Mouse (Mus musculus): Measurements from ENCODE around the gene Lsr. TPM values are rescaled to one million over a fixed set of nuclear protein-coding genes. Genes with fewer than 3 reads are reported as not detected.

The Lsr gene
- polyA plus RNA-seq, 1 experiment from 2014 or later, result 18.8 TPM

DNA sequence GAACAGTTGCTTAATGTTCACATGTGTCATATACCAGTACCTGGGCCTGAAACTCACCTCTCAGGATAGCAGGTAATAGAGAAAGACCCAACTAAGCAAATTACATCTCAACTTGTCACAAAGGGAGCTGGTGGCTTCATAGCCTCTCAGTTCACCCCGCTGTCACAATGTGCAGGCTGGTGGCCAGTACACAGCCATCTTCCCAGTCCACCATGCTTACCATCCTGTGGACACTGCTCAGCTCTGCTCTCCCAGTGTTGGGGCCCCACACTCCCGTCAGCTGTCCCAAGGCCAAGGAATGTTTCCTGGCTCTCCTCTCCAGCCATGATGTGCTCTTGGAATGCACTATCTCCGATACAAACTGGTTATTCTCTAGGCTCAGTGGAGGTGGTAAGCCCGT is 8.4 kb upstream of the Lsr start:
- Histone ChIP-seq H3K4me2 (no peak overlapping the region), H3K36me3 (no peaks in the 10 kb centered on the region), H3K4me3 (no peak overlapping the region), H3K9me3 (no peaks in the 10 kb centered on the region), H3K27ac (no peak overlapping the region), H3K27me3 (no peaks in the 10 kb centered on the region), H3K9ac (no peak overlapping the region), H3K4me1 (replicated peaks) (no peaks in the 10 kb centered on the region)
- 93% methylated on average over 4 of the region's 4 CpGs for WGBS
- no peak for ATAC-seq (ENCODE audit: low FRiP score)

DNA sequence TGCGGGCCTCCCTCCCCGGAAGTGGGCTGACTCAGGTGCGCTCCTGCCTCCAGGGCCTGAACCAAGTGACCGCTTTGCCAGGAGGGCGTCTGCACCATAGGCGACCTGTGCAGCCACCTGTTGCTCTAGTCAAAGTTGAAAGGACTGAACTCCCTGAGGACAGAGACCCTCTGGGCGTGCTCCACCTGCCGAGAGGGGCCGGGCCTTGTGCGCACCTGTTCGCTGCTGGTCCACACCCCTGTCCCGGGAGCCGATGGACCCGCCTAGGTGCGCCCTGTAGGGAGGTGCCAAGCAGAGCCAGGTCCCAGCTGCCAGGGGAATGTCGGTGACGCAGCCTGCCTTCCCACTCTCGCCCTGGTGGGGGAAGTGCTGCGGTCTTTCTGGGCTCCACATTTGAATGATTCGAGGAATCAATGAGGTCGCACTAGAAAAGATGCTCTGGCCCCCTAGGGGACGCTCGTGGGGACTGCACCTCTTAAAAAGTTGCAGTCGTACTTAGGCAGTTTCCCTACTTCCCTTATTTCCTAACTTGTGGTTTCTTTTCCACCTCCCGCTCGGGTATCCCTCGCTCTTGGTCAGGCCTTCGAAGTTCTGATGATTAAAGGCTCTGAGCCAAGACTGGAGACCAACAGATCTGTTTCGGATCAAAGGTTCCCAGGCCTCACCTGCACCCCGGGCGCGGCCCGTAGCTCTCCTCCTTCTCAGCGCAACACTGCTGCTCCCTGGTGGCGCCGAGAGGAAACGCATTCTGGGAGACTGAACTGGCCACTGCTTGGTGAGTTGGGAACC is 431 bp upstream of the Lsr start, which contains the start of gene Fam187b:
Gene Fam187b, plus strand, starts transcription at position 290 of the 789 bp plus-strand sequence.
- 0 out of 2 replicates have a peak within 1 kb of the TSS, but pooled peaks have one; percentile 23 for H3K27ac ChIP-seq
- WGBS, result 0% methylated on average over 36 of the region's 37 CpGs
- peak within 1 kb of the TSS; percentile 46 for H3K9ac ChIP-seq

DNA sequence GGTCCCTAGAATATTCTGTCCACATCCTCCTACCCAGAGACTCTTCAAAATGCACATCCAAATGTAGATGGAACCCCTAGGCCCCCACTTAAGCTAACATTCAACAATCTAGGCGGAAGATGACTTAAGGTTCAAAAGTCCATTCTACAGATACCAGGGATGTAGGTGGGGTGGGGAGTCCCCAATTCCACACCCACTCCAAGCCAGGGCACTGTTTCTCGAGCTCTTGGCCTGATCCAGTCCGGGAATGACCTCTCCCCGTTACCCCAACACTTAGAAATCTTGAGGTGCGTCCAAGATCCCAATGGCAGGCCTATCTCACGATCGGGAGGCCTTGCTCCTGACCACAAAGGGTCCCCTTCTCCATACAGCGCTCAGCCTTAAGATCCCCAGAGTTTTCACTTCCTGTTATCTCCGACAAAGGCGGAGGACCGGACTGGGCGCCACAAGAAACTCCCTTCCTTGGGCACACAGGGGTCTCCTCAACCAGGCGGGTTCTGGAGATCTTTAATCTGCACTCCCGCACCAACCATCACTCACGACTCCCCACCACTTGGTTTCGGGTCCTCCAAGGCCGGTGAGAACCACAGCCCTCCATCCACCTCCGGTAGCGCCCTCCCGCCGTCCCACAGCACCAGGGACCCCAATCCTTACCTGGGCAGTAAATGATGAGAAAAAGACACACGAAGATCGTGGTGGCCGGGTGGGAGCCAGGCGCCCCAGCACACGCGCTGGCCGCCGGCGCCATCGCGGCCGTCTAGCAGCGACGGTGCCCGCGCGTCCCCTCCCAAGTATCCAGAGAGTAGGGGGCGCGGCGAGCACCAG is 626 bp downstream of the Lsr start:
- no peak for ATAC-seq (ENCODE audit: low FRiP score)
- Histone ChIP-seq H3K4me2 (peak overlapping the region; percentile 56), H3K9ac (peak overlapping the region; percentile 43), H3K9me3 (no peaks in the 10 kb centered on the region), H3K36me3 (no peaks in the 10 kb centered on the region), H3K27me3 (peaks cover 29% of the 10 kb centered on the region), H3K27ac (0 out of 2 replicates have a peak overlapping the region, but pooled peaks have one; percentile 23), H3K4me3 (peak overlapping the region; percentile 35), H3K4me1 (replicated peaks) (peaks cover 12% of the 10 kb centered on the region)
- 4% methylated on average over 41 of the region's 41 CpGs for WGBS

More for the DNA sequence above, 431 bp upstream of the Lsr start, which contains the start of gene Fam187b:
- no peaks in the 10 kb centered on the region for H3K36me3 ChIP-seq
- peaks cover 29% of the 10 kb centered on the region for H3K27me3 ChIP-seq
- H3K4me3 ChIP-seq, result peak within 1 kb of the TSS; percentile 35
- H3K4me2 ChIP-seq, result peak within 1 kb of the TSS; percentile 56
- H3K9me3 ChIP-seq, result no peaks in the 10 kb centered on the region
- peak; percentile 84 for ATAC-seq (ENCODE audit: low FRiP score)
- H3K4me1 ChIP-seq (replicated peaks), result peaks cover 12% of the 10 kb centered on the region

DNA sequence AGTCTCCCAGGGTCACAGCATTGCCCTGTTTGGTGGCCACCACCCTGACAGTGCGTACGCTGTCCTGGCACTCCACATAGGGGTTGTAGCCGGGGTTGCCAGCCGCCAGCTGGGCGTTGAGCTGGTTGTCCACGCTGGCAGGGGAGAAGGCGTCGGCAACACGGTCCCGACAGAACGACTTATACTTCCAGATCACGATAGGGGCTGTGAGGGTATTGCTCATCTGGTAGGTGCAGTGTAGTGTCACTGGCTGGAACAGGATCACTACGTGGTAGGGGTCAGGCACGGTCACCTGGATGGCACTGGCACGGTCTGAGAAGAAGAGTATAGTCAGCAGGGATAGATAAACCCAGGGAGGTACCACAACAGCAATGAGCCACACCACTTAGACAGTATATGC is 1.4 kb downstream of the Lsr start:
- Histone ChIP-seq H3K36me3 (no peaks in the 10 kb centered on the region), H3K9ac (no peak overlapping the region), H3K4me3 (0 out of 2 replicates have a peak overlapping the region, but pooled peaks have one; percentile 35), H3K27me3 (peaks cover 29% of the 10 kb centered on the region), H3K4me2 (peak overlapping the region; percentile 56; the same call in 1 of the 2 replicates), H3K9me3 (no peaks in the 10 kb centered on the region), H3K27ac (no peak overlapping the region), H3K4me1 (replicated peaks) (peaks cover 12% of the 10 kb centered on the region)
- no peak for ATAC-seq (ENCODE audit: low FRiP score)
- 92% methylated on average over 15 of the region's 15 CpGs for WGBS

DNA sequence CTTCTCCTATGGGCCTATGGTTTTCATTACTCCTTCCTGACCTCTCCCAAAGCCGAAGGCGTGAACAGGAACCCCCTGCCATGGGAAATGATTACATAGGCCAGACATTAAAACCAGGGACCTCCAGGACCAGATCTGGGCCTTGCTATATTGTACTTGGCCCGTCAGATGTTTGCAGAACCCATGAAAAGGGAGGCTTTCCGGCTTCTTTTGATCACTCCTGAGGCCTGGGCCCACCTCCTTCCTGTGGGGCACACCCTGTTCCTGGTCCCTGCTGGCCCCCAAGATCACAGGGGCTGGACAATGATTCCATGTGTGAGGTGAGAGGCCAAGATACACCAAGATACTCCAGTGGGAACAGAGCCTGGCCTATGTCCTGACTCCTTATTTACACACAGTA is 4.1 kb downstream of the Lsr start:
- WGBS, result 84% methylated on average over 4 of the region's 4 CpGs
- no peaks in the 10 kb centered on the region for H3K36me3 ChIP-seq
- no peak overlapping the region for H3K9ac ChIP-seq
- no peak overlapping the region for H3K27ac ChIP-seq
- peaks cover 12% of the 10 kb centered on the region for H3K4me1 ChIP-seq (replicated peaks)
- H3K27me3 ChIP-seq, result peaks cover 27% of the 10 kb centered on the region
- H3K4me3 ChIP-seq, result no peak overlapping the region
- ATAC-seq (ENCODE audit: low FRiP score), result no peak
- H3K9me3 ChIP-seq, result no peaks in the 10 kb centered on the region
- H3K4me2 ChIP-seq, result no peak overlapping the region

DNA sequence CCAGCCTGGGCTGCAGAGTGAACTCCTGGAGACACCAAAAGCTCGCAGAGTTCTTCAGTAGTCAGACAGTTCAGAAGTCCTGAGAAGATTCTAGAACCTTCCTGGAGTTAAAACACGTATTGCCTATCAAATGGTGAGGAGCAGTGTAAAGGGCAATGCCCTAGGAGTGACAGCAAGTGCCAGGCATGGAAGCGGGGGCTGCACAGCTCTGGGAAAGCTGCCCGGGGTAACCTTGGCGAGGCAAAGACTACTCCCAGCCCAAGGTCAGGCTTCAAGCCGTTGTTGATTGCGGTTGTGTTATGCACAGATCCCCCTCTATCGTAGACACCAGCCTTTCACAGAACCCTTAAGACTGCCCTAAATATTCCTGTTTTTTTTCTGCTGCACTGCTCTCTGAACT is 4.7 kb downstream of the Lsr start:
- H3K4me2 ChIP-seq, result no peak overlapping the region
- H3K4me3 ChIP-seq, result no peak overlapping the region
- H3K27ac ChIP-seq, result no peak overlapping the region
- H3K9me3 ChIP-seq, result no peaks in the 10 kb centered on the region
- no peaks in the 10 kb centered on the region for H3K36me3 ChIP-seq
- H3K9ac ChIP-seq, result no peak overlapping the region
- no peak for ATAC-seq (ENCODE audit: low FRiP score)
- H3K27me3 ChIP-seq, result peaks cover 21% of the 10 kb centered on the region
- WGBS, result 90% methylated on average over 8 of the region's 8 CpGs
- H3K4me1 ChIP-seq (replicated peaks), result peaks cover 9% of the 10 kb centered on the region

DNA sequence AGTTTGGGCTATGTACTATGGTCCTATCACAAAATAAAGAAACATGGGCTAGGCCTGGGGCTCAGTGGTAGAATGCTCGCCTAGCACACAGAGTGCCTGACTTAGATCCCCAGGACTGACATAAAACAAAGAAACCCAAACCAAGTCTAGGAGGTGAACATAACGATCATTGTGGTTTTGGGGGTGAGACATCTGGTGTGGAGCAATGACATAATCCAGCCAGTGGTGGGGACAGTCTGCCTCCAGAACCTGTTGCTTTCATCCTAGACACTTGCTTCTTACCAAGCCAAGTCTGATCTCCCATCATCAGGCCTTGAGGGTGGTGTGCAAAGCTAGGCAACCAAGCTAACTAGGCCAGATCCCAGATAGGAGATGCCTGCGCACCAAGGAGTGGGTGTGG is 6.6 kb downstream of the Lsr start:
- Histone ChIP-seq H3K4me3 (no peak overlapping the region), H3K27ac (no peak overlapping the region), H3K4me1 (replicated peaks) (0 out of 2 replicates have a peak, but pooled peaks cover 3% of the 10 kb centered on the region), H3K4me2 (no peak overlapping the region), H3K27me3 (peaks cover 2% of the 10 kb centered on the region; the same call in 1 of the 2 replicates), H3K9me3 (no peaks in the 10 kb centered on the region), H3K9ac (no peak overlapping the region), H3K36me3 (no peaks in the 10 kb centered on the region)
- ATAC-seq (ENCODE audit: low FRiP score), result no peak
- WGBS, result 91% methylated on average over 3 of the region's 3 CpGs

DNA sequence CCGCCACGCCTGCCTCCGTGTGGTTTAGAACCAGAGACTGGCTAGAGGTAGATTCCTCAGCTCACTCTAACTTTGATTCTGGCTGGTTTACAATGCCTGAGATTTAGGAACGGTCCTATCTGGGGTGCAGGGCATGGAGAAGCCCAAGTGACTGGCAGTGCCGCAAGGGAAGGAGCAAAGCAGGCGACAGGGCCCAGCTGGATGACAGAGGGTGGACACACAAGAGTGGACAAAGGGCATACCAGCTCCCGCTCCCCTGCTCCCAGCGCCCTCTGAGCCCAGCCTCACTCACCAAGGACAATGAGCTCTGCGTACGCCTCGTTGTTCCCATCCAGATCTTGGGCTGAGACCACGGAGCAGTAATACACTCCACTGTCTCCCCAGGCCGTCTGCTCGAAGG is 7.6 kb downstream of the Lsr start:
- Histone ChIP-seq H3K9ac (no peak overlapping the region), H3K4me2 (no peak overlapping the region), H3K4me3 (no peak overlapping the region), H3K36me3 (no peaks in the 10 kb centered on the region), H3K27me3 (no peaks in the 10 kb centered on the region), H3K27ac (no peak overlapping the region), H3K9me3 (no peaks in the 10 kb centered on the region), H3K4me1 (replicated peaks) (0 out of 2 replicates have a peak, but pooled peaks cover 3% of the 10 kb centered on the region)
- ATAC-seq (ENCODE audit: low FRiP score), result no peak
- WGBS, result 62% methylated on average over 14 of the region's 14 CpGs

DNA sequence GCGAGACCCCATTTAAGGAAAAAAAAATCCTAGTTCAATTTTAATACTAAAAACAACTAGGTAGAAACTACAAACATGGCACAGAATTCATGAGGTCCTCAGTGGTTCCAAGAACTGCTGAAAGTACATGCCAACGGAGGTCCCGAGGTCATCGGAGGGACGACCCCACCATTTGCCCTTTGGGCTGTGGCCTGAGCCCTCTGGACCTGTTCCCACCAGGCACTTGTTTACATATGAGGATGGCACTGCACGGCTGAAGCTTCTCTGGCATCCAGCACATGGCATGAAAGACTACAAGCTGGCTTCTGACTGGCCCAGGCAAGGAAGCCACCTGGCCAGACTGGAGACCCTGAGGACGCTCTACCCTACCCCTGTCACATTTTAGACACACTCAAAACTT is 8.9 kb downstream of the Lsr start:
- no peak overlapping the region for H3K27ac ChIP-seq
- no peaks in the 10 kb centered on the region for H3K36me3 ChIP-seq
- ATAC-seq (ENCODE audit: low FRiP score), result no peak
- H3K4me1 ChIP-seq (replicated peaks), result peaks cover 3% of the 10 kb centered on the region; the same call in 1 of the 2 replicates
- no peaks in the 10 kb centered on the region for H3K9me3 ChIP-seq
- no peak overlapping the region for H3K9ac ChIP-seq
- H3K4me3 ChIP-seq, result no peak overlapping the region
- 92% methylated on average over 7 of the region's 7 CpGs for WGBS
- H3K4me2 ChIP-seq, result no peak overlapping the region
- H3K27me3 ChIP-seq, result no peaks in the 10 kb centered on the region

DNA sequence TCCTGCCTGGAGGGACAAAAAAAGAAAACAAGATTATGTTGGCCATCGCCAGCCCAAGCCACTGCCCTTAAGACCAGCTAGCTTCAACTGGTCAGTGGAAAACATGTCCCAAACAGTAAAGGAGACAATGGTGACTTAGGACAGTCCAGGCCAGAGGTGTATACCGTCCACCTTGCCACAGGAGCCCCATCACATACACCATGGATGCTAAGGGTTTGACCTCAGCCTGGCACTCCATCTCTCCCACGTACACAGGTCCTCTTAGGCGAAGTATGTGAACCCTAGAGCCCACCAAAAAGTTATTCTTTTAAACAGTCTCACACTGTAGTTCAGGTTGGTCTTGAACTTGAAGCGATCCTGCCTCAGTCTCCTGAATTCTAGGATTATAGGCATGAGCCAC is 10.4 kb downstream of the Lsr start:
- H3K9me3 ChIP-seq, result no peaks in the 10 kb centered on the region
- H3K4me2 ChIP-seq, result no peak overlapping the region
- H3K9ac ChIP-seq, result no peak overlapping the region
- ATAC-seq (ENCODE audit: low FRiP score), result no peak
- no peaks in the 10 kb centered on the region; the same call in 1 of the 2 replicates for H3K36me3 ChIP-seq
- peaks cover 18% of the 10 kb centered on the region for H3K4me1 ChIP-seq (replicated peaks)
- no peak overlapping the region for H3K4me3 ChIP-seq
- H3K27me3 ChIP-seq, result no peaks in the 10 kb centered on the region
- 92% methylated on average over 5 of the region's 5 CpGs for WGBS
- no peak overlapping the region for H3K27ac ChIP-seq

DNA sequence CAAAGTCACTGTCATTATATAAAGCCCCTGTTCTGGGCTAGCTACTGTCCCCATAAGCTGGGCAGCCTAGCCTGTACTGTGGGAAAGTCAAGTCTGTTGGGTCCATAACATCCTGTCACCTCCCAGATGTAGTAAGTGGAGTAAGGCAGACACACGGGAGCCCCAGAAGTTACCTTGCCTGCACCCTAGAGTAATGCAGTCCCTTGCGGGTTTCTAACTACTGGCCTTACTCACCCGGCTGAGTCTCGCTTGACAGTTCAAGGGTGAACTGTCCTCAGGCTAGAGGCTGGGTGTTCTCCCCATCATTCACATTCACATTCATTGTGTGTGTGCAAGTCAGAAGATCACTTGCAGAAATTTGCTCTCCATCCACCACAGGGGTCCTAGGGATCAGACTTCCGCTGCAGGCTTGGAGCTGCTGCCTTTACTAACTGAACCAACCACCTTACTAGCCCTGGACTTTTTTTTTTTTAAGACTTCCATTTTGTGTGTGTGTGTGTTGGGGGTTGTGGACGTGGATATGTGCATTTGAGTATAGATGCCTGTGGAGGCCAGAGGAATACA is 13.4 kb downstream of the Lsr start:
- Histone ChIP-seq H3K36me3 (peaks cover 3% of the 10 kb centered on the region), H3K27me3 (no peaks in the 10 kb centered on the region), H3K4me1 (replicated peaks) (peaks cover 30% of the 10 kb centered on the region), H3K9ac (no peak overlapping the region), H3K27ac (no peak overlapping the region), H3K4me3 (no peak overlapping the region), H3K9me3 (no peaks in the 10 kb centered on the region), H3K4me2 (no peak overlapping the region)
- WGBS, result 84% methylated on average over 6 of the region's 6 CpGs
- ATAC-seq (ENCODE audit: low FRiP score), result no peak

DNA sequence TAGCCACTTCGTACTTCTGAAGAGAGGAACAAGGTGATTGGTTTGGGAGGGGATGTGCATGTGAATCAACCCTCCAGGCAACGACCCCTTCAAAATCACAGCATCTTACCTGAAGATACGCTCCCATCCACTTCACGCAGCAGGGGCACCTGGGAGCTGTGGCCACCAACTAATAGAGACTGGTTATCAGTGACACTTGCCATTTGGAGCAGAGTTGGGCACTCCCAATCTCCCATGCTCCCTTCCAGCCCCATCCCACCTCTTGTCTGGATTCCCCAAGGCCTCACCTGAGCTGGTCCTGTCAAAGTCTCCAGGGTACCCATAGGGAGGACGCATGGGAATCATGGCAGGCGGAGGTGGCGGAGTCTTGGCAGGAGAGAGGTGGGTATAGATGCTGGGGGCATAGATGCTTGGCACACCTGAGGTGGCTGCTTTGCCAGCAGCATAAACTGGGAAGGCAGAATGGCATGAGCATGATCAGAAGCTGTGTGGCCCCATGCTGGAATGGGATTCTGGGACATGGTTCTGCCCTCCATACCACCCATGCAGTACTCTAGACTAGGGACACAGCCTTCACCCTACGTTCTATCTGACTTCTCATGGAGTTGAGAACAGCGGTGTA is 14.3 kb downstream of the Lsr start:
- H3K27ac ChIP-seq, result no peak overlapping the region
- H3K36me3 ChIP-seq, result peaks cover 12% of the 10 kb centered on the region
- ATAC-seq (ENCODE audit: low FRiP score), result no peak
- peak overlapping the region; percentile 84 for H3K4me2 ChIP-seq
- peaks cover 36% of the 10 kb centered on the region for H3K4me1 ChIP-seq (replicated peaks)
- no peak overlapping the region for H3K9ac ChIP-seq
- H3K4me3 ChIP-seq, result no peak overlapping the region
- no peaks in the 10 kb centered on the region for H3K27me3 ChIP-seq
- no peaks in the 10 kb centered on the region for H3K9me3 ChIP-seq
- WGBS, result over 99% methylated on average over 9 of the region's 9 CpGs

Measured in hindbrain, embryonic 13.5 days (tissue).